Mouse (Mus musculus) frontal cortex, postnatal 14 days (tissue): ENCODE results near the gene Gtf2h1.
"Not testable (repeated sequence)": the region's sequence is repeated elsewhere in the genome, so short reads cannot be mapped to it uniquely, and the experiment has no call there.

Experiments
- DNase-seq, 2 experiments: peaks; one replicate each; pipeline ENCODE4 v3.0.0; 2022; ENCODE audit warnings: low spot score in 2 of 2

Gtf2h1 gene

DNA sequence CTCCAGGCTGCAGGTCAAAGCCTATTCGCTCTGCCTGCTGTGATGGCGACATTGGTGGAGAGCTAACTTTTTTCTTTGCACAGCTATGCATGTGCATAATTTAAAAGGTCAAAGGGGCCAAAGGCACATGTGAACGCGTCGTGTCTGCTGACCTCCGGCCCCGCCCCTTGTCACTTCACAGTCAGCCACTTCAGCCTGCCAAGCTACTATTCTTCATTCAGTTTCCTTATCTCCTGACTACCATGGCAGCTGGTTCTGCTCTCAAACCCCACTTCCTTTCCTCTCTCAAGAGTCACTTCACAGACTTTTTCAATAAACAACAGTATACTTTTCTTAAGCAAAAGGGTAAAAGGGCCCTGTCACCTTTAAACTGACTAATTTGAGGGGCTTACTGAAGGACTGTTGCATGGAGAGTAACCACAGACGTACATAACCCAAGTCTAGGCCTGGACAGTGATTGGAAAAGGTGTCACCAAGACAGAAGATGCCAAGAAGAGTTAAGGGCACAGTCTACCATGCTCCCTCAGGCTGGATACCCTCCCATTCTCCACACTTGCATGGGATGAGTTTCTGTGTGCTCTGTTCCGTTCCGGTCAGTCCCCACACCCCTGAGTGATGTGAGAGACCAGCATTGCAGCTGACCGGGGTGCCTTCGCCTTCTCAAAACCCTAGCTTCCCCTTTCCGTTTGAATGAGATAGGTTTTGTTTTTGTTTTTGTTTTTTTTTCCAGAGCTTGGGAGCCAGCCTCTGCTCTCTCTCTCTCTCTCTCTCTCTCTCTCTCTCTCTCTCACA lies 35.1 kb downstream of the Gtf2h1 start:
- no peak for DNase-seq

GRCm38 (mm10) chr7:46831693-46832092 lies 35.8 kb downstream of the Gtf2h1 start:
- DNase-seq: no peak

DNA sequence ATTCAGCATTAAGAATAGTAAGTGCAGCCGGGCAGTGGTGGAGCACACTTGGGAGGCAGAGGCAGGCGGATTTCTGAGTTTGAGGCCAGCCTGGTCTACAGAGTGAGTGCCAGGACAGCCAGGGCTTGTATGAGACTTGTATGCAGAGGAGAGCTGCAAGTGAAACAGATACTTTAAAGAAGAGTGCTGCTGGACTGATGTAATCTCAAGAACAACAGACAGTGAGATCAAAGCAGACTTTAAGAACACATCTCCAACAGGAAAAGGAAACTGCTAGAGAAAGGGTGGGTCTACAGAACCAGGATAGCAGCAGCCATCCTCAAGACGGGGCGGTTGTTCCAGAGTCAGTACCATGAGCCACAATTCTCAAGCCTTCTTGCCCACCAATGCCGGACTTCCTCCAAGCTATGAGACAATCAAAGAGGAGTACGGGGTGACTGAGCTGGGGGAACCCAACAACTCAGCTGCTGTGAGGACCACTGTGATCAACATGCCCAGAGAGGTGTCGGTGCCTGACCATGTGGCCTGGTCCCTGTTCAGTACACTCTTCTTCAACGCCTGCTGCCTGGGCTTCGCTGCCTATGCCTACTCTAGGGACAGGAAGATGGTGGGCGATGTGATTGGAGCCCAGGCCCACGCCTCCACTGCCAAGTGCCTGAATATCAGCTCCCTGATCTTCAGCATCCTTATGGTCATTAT lies 36.4 kb downstream of the Gtf2h1 start:
- DNase-seq: not testable (repeated sequence)

GRCm38 (mm10) chr7:46833266-46833665 lies 37.4 kb downstream of the Gtf2h1 start:
- no peak for DNase-seq

DNA sequence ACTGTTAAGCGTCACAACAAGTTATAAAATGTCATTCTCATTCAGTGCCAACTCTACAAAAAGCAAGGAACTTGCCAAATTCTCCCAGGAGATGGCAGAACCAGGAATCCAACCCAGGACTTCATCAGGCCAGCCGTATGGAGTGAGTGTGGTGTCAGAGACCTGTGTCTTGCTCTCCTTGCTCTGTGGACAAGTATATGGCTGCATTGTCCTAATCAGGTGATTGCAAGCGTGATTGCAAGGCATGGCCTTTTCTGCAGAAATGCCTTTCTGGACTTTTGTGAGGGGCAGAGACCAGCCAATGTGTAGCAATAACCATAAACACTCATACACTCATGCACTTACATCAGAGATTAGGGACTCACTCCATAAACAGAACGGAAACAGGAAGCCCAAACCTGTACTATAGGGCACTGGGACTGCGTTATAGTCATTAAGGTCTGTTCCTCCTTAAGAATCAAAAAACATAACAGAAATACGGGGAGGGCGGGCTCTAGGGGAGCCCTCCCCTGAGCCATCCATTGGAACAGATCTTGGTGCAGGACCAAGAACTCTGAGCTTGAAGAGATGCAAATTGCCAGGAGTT lies 37.9 kb downstream of the Gtf2h1 start:
- DNase-seq: no peak

- DNase-seq: no peak
These were observed 39.2 kb downstream of the Gtf2h1 start for GRCm38 (mm10) chr7:46834994-46835610.

GRCm38 (mm10) chr7:46836357-46836756 lies 40.5 kb downstream of the Gtf2h1 start:
- no peak for DNase-seq

DNA sequence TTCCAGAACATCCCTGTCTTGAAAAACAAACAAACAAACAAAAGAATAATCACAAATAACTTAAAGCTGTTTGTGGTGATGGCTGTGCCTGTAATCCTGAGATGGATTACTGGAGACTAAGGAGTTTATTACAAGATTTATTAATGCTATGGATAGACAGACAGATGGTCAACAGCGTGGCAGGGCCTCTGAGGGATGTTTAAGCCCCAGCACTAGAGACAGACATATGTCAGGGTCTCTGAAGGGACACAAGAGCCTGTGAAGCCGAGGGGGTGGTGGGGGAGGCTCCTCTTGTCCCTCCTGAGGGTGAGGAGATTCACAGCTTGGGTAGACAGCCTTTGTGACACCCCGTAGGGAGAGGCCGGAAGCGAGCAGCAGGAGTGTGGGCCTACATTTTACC lies 41.2 kb downstream of the Gtf2h1 start:
- DNase-seq: no peak

DNA sequence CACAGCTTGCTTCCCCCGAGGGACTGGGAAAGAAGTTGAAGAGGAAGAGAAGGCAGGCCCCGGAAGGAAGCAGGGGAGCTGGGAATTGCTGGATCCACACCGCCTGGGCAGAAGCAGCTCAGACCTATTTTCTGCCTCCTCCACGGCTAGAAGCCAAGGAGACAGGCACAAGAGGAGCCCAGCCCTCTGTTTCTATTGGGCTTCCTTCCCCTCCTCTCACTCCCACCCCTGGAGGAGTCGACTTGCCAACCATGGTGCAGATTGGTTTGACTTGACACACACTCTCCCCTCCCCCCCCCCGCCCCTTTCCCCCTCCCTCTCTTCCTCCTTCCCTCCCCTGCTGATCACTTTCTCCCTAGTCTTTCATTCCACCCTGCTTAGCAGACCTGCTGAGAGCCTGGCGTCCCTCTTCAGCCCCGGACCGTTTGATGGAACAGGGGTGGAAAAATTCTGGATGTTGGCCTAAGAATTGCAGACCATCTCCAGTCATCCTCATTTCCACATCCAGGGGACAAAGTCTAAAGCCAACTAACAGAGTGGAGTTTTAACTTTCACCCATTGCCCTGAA lies 42.3 kb downstream of the Gtf2h1 start:
- DNase-seq: no peak

GRCm38 (mm10) chr7:46838891-46839302 lies 43.0 kb downstream of the Gtf2h1 start:
- peak; percentile 71 to 80 for DNase-seq

DNA sequence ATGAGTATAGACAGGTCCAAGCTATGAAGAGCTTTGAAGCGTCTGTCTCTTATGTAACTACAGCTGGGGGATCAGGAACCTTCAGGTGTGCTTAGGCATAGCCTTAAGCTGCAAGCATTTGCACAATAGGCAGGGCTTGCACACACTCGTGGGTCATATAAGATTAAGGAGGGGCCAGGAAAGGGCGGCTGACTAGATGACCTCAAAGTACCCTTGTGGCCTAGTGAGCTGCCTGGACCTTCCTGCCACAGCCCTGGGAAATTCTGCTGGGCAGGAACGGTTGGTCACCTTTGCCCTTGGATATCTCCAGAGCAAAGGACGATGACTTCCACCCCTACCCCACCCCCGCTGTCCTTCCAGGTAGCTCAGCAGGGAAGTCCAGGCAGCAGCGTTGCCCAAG lies 43.5 kb downstream of the Gtf2h1 start:
- no peak for DNase-seq

- no peak for DNase-seq
These were observed 44.0 kb downstream of the Gtf2h1 start for GRCm38 (mm10) chr7:46839861-46840260.

- no peak for DNase-seq
These were observed 44.4 kb downstream of the Gtf2h1 start for GRCm38 (mm10) chr7:46840326-46840725.

DNA sequence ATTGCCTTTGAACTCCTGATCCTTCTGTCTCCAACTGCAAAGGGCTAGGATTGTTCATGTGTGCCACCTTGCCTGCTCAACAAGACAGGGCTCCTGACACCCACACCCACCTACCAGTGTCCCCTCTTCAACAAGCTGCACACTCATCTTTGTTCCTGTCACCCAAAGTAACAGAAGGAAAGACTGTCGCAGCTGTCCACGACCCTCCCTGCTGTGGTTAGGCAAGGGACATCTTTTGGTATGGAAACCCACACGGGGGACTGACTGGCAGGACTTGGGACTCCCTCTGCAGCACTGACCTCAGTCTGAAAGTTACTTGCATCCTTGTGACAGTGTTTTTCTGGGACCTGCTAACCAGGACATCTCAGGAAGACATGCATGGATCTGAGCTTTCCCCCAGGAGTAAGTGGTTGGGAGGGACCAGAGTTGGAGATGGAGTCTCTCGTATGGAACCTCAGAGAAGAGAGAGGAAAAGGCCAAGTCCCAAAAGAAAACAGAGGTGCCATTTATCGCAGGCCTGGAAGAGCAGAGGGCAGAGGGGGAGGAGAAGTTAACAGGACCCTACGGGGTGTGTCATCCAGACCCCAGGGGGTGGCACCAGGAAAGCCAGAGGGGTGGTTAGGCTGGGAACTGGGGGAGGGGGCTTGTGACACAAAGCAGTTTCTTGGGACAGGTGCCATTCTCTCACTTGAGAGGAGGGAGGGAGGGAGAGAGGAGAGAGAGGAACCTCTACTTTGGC lies 45.1 kb downstream of the Gtf2h1 start, which contains the start of gene Ldha:
TSS of gene Ldha (plus strand) at position 689 of the 739 bp plus-strand sequence.
- no peak for DNase-seq

GRCm38 (mm10) chr7:46842278-46842677 lies 46.4 kb downstream of the Gtf2h1 start:
- no peak for DNase-seq

DNA sequence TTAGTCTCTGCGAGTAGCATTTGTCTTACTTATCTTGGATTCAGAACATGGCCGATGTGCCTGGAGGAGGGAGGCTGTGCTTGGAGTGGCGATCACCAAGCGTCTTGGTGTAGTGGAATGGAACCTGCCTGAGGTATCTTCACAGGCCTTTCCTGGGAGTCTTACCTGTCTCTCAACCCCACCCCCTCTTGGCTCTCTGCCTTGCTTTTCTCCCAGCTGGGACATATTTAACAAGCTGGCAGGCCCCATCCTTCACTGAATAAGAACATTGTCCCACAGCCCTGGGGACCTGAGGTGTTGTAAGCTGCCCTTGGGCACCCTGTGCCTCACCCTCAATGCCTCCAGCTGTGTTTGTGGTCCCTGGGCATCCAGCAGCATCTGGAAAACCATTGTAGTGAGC lies 47.7 kb downstream of the Gtf2h1 start:
- DNase-seq: no peak

- peak; percentile 84 to 89 for DNase-seq
These were observed 49.5 kb downstream of the Gtf2h1 start for GRCm38 (mm10) chr7:46845211-46845977.

GRCm38 (mm10) chr7:46845978-46846485 lies 50.1 kb downstream of the Gtf2h1 start:
- DNase-seq: peak in 1 of 2 experiments; percentile 36

- DNase-seq: peak; percentile 42 to 58
These were observed 50.8 kb downstream of the Gtf2h1 start for GRCm38 (mm10) chr7:46846486-46847244.
